Mouse (Mus musculus) lung, postnatal 14 days (tissue): ENCODE measurements around the gene Ptgis.

Experiments used
- DNase-seq: peaks from one replicate; pipeline ENCODE4 v3.0.0; 2021

The Ptgis gene

DNA sequence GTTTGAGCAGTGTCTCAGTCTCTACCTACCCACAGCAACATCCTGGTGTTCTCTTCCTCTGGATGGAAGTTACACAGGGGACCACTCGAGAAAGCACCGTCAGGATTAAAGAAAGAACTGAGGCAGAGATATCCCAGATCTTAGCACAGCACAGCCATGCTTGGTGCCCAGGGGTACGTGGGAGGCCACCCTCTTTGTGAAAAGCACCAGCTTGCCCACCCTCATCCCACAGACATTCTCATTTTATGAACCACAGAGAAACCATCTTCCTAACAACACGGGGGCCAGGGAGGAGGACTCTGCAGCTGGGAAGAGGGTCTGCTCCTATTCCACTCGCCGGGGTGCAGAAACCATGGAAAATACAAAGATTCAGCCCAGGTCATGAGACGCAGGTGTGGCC is 90.3 kb downstream of the Ptgis start:
- DNase-seq: no peak

DNA sequence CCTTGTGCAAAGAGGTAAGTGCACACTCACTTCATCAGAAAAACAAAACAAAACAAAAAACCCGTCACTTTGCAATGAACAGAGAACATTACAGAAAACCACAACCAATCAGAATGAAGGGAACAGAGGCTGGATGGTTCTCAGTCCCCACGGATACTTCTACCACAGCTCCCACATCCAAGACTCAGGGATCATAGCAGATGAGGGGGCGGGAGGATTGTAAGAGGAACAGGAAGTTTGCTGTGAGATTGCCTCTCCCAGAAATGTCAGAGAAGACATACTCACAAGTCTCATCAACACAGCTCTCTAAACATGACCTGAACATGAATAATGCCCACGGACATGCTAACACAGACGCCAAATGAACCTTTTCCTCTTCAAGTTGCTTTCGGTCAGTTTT is 91.4 kb downstream of the Ptgis start:
- DNase-seq: no peak

DNA sequence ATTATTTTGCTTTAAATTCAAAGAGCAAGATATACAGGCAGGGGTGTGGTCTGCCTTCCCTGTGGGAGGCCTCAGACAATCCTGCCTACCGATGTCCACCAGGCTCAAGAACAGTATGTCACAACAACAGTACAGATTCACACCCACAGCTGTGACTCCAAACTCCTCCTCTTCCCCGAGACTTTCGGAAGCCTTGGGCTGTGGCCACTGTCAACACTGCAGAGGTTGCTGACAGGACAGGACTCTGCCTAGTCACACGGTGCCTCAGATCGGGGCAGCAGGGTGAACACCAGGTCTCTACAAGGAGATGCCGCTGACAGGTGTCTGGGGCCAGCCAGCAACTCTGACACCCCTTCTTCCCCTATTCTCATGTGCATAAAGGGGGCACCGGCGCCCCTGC is 92.7 kb downstream of the Ptgis start:
- no peak for DNase-seq

DNA sequence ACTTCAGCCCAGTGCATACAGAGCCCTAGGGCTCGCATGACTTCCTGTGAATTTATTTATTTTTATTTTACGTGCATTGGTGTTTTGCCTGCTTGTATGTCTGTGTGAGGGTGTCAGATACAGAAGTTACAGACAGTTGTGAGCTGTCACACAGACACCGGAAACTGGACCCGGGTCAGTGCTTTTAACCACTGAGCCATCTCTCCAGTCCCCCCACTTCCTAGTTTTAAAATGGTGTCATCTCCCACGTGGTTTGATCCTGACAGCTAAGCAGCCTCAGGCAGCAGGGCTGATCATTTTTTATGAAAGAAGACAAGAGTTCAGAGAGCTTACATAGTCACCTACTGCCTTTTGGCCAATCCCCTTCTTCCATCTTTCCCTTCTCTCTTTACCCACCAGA is 94.5 kb downstream of the Ptgis start:
- DNase-seq: no peak

DNA sequence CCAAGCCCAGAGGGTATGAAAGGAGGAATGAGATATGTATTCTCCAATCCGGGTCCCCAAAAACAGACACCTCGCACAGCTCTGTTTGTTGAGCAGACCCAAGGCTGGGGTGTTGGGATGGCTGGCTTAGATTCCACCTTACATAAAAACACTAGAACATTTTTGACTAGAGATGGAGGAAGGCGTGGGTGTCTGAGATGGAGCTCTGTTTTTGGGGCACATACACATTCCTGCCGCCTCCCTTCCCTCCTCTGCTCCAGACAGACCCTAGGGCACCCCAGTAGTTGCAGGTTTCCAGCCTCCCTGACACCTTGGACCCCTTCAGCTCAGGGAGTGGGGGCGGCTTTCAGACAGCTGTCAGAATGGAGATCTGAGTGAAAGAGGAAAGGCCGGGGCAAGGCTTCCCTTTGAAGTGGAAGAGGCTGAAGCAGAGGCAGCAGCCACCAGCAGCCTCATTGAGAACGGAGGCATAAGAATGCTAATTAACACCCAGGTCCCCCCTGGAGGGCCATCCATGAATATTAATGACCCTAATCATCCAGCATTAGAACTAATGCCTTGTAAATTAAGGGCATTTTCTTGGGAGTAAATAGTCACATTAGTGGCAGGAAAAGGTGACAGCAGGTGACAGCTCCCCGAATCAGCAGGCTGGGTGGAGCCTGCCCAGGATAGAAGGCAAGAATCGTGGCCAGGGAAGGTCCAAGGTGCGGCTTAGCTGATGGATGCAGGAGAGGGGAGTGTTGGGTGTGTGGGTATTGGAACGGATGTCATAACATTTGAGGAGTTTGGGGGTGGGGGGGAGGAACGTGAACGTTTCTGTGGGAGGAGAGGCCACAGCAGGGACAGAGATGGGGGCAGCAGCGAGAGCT is 95.7 kb downstream of the Ptgis start:
- no peak for DNase-seq

DNA sequence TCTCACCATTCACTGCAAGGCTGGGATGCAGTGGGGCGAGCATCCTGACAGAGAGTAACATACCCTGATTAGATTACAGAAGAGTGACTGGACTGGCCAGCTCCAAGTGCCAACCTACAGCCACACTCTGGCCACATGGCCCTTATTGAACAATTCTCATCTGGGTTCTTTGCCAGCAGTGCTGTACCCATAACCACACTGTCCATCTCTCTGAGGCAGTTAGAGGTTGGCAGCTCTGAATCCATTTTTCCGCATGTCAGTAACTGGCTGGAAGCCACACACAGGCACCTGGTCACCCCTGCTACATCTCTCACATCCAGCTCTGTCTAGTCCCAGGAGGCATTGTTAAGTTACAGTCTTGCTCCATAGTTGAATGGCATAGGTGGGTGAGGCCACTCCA is 96.5 kb downstream of the Ptgis start:
- DNase-seq: no peak

DNA sequence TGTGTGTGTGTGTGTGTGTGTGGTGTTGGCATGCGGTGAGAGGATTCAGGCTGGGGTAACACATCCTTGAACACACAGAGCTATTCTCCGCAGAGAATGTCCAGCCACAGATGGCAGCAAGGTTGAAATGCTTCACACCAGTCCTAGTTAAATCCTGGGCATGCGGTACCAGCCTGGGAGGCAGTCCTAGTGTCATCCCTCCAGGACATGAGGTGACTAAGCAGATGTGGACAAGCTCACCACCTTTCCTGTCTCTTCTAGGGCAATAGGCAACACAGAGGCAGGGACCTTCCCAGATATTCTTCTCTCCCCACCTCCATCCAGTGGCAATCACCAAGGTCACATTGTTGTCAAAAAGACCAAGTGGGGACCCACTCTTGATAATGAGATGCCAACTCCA is 98.1 kb downstream of the Ptgis start:
- no peak for DNase-seq

DNA sequence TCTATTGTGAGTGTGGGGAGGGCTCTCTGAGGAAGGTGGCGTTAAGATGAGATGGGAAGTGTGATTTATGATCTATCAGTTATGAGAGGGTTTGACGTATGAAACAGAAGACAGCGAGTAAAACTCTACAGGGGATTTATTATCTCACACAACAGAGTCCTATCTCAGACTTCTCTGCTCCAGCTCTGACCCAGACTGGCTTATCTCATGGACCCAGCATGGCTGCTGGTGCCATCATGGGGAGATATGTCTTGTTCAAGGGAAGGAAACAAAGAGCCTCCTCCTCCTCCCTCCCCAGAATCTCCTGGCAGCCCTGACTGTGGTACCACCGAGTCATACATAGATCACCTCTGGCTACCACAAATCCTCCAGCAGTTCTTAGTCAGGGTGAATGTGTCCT is 98.6 kb downstream of the Ptgis start:
- DNase-seq: no peak
